Mouse (Mus musculus): ENCODE data around the gene Ms4a4b.

GRCm38 (mm10) chr19:11483941-11484340 is 40.6 kb downstream of the Ms4a4b start:
- TF ChIP-seq CTCF (IDR thresholded peaks at IDR 0.05; ENCODE audit: control insufficient read depth, insufficient read depth, insufficient read length): no peak
- no peak for TF ChIP-seq MYOD1 (IDR thresholded peaks at IDR 0.05; ENCODE audit: control insufficient read depth, insufficient read length, low read depth)
- no peak for TF ChIP-seq USF1 (IDR thresholded peaks at IDR 0.05; ENCODE audit: low read depth)
- no peak for TF ChIP-seq CEBPB (IDR thresholded peaks at IDR 0.05; ENCODE audit: low read depth)
- no peak for TF ChIP-seq MAX (IDR thresholded peaks at IDR 0.05)
- TF ChIP-seq FOSL1 (IDR thresholded peaks at IDR 0.05; ENCODE audit: insufficient read depth, low read length, poor library complexity, severe bottlenecking): no peak
